ENCODE assay signal across 13 mouse cellular contexts in genomic region chr2:145460854-145461423, GRCm38 (mm10).
A peak's percentile ranks its signal among the peaks of the same experiment; 100 is the strongest.
DNase-seq lines count a peak whose midpoint lies in the region; ATAC-seq and TF ChIP-seq lines count a peak whose summit lies in the region.
"Had no signal": no experiment of that assay in that cellular context is flagged by ENCODE, and none has a peak within 500 bp of the region (broad histone marks: within the 10 kb centered on the region; RNA-seq: fewer than 3 reads in every experiment).

No protein-coding gene starts in this region.

- H3K4me1 ChIP-seq in forebrain, postnatal 0 days (ENCODE audit: insufficient read depth): 0 out of 2 replicates have a peak, but pooled peaks cover 3% of the 10 kb centered on the region
- H3K4me1 ChIP-seq in forebrain, embryonic 11.5 days (replicated peaks; ENCODE audit: control insufficient read depth, insufficient read depth, low read length): no peaks in the 10 kb centered on the region
- H3K4me1 ChIP-seq in midbrain, embryonic 13.5 days (replicated peaks): peaks cover 5% of the 10 kb centered on the region
- H3K4me1 ChIP-seq in midbrain, embryonic 10.5 days: peaks cover 4% of the 10 kb centered on the region
- H3K4me1 ChIP-seq in midbrain, postnatal 0 days (ENCODE audit: insufficient read depth, low read length): peaks cover 6% of the 10 kb centered on the region; the same call in 1 of the 2 replicates

- 36% methylated on average over 3 of the region's 3 CpGs for WGBS in forebrain, postnatal 0 days
- WGBS in forebrain, embryonic 11.5 days: 54% methylated on average over 3 of the region's 3 CpGs
- 41% methylated on average over 3 of the region's 3 CpGs for WGBS in midbrain, embryonic 13.5 days
- 64% methylated on average over 3 of the region's 3 CpGs for WGBS in midbrain, embryonic 10.5 days
- 46% methylated on average over 3 of the region's 3 CpGs for WGBS in midbrain, postnatal 0 days

- no peak for TF ChIP-seq POLR2A in brain, embryonic 14.5 days (IDR thresholded peaks at IDR 0.05; ENCODE audit: borderline replicate concordance, extremely low read depth, insufficient read depth, insufficient read length, poor library complexity, severe bottlenecking)

- H3K4me3 ChIP-seq in forebrain, postnatal 0 days (ENCODE audit: low read depth, low read length): no peak overlapping the region
- H3K4me3 ChIP-seq in forebrain, embryonic 11.5 days (ENCODE audit: low read depth, low read length): no peak overlapping the region
- H3K4me3 ChIP-seq in midbrain, embryonic 13.5 days (replicated peaks): no peak overlapping the region
- H3K4me3 ChIP-seq in midbrain, embryonic 10.5 days: no peak overlapping the region
- no peak overlapping the region for H3K4me3 ChIP-seq in midbrain, postnatal 0 days (ENCODE audit: low read depth, low read length)

- peak; percentile 34; the same call in 1 of the 2 replicates for ATAC-seq in forebrain, postnatal 0 days
- no peak for ATAC-seq in forebrain, embryonic 11.5 days (replicated peaks; ENCODE audit: low FRiP score)
- peak; percentile 45 for ATAC-seq in midbrain, embryonic 13.5 days
- ATAC-seq in midbrain, postnatal 0 days (ENCODE audit: low FRiP score): no peak

- no peaks in the 10 kb centered on the region for H3K9me3 ChIP-seq in forebrain, postnatal 0 days (ENCODE audit: low read length)
- no peaks in the 10 kb centered on the region for H3K9me3 ChIP-seq in forebrain, embryonic 11.5 days (ENCODE audit: control insufficient read depth, low read length)
- no peaks in the 10 kb centered on the region for H3K9me3 ChIP-seq in midbrain, embryonic 13.5 days
- H3K9me3 ChIP-seq in midbrain, embryonic 10.5 days (replicated peaks): no peaks in the 10 kb centered on the region
- no peaks in the 10 kb centered on the region for H3K9me3 ChIP-seq in midbrain, postnatal 0 days (ENCODE audit: low read length)

- DNase-seq in forebrain, postnatal 0 days: peak; percentile 18
- no peak for DNase-seq in forebrain, embryonic 11.5 days (ENCODE audit: low spot score)
- DNase-seq in midbrain, embryonic 10.5 days (ENCODE audit: low spot score): no peak
- DNase-seq in brain, embryonic 14.5 days (ENCODE audit: low read depth): peak; percentile 56
- DNase-seq in midbrain, postnatal 0 days (ENCODE audit: low spot score): peak; percentile 62
- no peak for DNase-seq in left cerebral cortex, postnatal 4 days
- DNase-seq: cerebellum, postnatal 25 days; gastrocnemius, postnatal 36 days; kidney, postnatal 14 days; lung, postnatal 4 days; thymus, adult 18-20 months had no signal

- H3K36me3 ChIP-seq in forebrain, postnatal 0 days (ENCODE audit: insufficient read depth): no peaks in the 10 kb centered on the region
- no peaks in the 10 kb centered on the region for H3K36me3 ChIP-seq in forebrain, embryonic 11.5 days (ENCODE audit: control insufficient read depth, insufficient read depth, low read length)
- H3K36me3 ChIP-seq in midbrain, embryonic 13.5 days: no peaks in the 10 kb centered on the region
- H3K36me3 ChIP-seq in midbrain, embryonic 10.5 days: no peaks in the 10 kb centered on the region
- H3K36me3 ChIP-seq in midbrain, postnatal 0 days (ENCODE audit: insufficient read depth, low read length): no peaks in the 10 kb centered on the region

- H3K4me2 ChIP-seq in forebrain, postnatal 0 days (ENCODE audit: low read depth): no peak overlapping the region
- no peak overlapping the region for H3K4me2 ChIP-seq in forebrain, embryonic 11.5 days (ENCODE audit: low read depth, low read length, severe bottlenecking)
- no peak overlapping the region for H3K4me2 ChIP-seq in midbrain, embryonic 13.5 days (replicated peaks)
- H3K4me2 ChIP-seq in midbrain, postnatal 0 days (ENCODE audit: low read depth, low read length, poor library complexity, severe bottlenecking): no peak overlapping the region

- no peaks in the 10 kb centered on the region for H3K27me3 ChIP-seq in forebrain, postnatal 0 days (ENCODE audit: insufficient read depth, low read length)
- H3K27me3 ChIP-seq in forebrain, embryonic 11.5 days (ENCODE audit: control insufficient read depth, insufficient read depth, low read length): no peaks in the 10 kb centered on the region
- no peaks in the 10 kb centered on the region for H3K27me3 ChIP-seq in midbrain, embryonic 13.5 days
- H3K27me3 ChIP-seq in midbrain, embryonic 10.5 days (ENCODE audit: low read depth, poor library complexity, severe bottlenecking): no peaks in the 10 kb centered on the region
- H3K27me3 ChIP-seq in midbrain, postnatal 0 days (ENCODE audit: insufficient read depth, low read length): no peaks in the 10 kb centered on the region

- H3K9ac ChIP-seq in forebrain, postnatal 0 days: no peak overlapping the region
- H3K9ac ChIP-seq in forebrain, embryonic 11.5 days (ENCODE audit: low read length): no peak overlapping the region
- H3K9ac ChIP-seq in midbrain, embryonic 13.5 days (replicated peaks): no peak overlapping the region
- H3K9ac ChIP-seq in midbrain, postnatal 0 days (replicated peaks; ENCODE audit: low read length, poor library complexity, severe bottlenecking): no peak overlapping the region
- H3K9ac ChIP-seq: liver, embryonic 14.5 days had no signal

- intact Hi-C loops in left cerebral cortex, postnatal 4 days (cut with DNase I): no loop called here

- no peak overlapping the region for H3K27ac ChIP-seq in forebrain, postnatal 0 days (ENCODE audit: low read depth, low read length)
- no peak overlapping the region for H3K27ac ChIP-seq in forebrain, embryonic 11.5 days (ENCODE audit: low read depth, low read length)
- H3K27ac ChIP-seq in midbrain, embryonic 13.5 days: no peak overlapping the region
- no peak overlapping the region for H3K27ac ChIP-seq in midbrain, embryonic 10.5 days (replicated peaks)
- H3K27ac ChIP-seq in midbrain, postnatal 0 days (ENCODE audit: low read depth, low read length): no peak overlapping the region
- H3K27ac ChIP-seq: liver, embryonic 14.5 days had no signal

- TF ChIP-seq CTCF in forebrain, postnatal 0 days (IDR thresholded peaks at IDR 0.05; ENCODE audit: low read depth): no peak
- TF ChIP-seq CTCF in brain, embryonic 14.5 days (IDR thresholded peaks at IDR 0.05; ENCODE audit: borderline replicate concordance, extremely low read depth, insufficient read depth, insufficient read length): no peak
- TF ChIP-seq CTCF in midbrain, postnatal 0 days (IDR thresholded peaks at IDR 0.05): no peak

Comparison
In these comparisons a context has a peak if more than half of its experiments do, and no peak if none do; other contexts are left out.
1. ATAC-seq: peak in forebrain, postnatal 0 days (single experiment) and midbrain, embryonic 13.5 days (single experiment); none in forebrain, embryonic 11.5 days (single experiment) and midbrain, postnatal 0 days (single experiment).
2. DNase-seq: peak in forebrain, postnatal 0 days (single experiment), brain, embryonic 14.5 days (single experiment) and midbrain, postnatal 0 days (single experiment); none in forebrain, embryonic 11.5 days (single experiment), midbrain, embryonic 10.5 days (single experiment) and left cerebral cortex, postnatal 4 days (single experiment).